Mouse (Mus musculus): ENCODE data around the gene Srsf5. TPM values are rescaled to one million over a fixed set of nuclear protein-coding genes. Genes with fewer than 3 reads are reported as not detected.
A peak's percentile ranks its signal among the peaks of the same experiment; 100 is the strongest.
"Not testable (repeated sequence)": the region's sequence is repeated elsewhere in the genome, so short reads cannot be mapped to it uniquely, and the experiment has no call there.

Srsf5 gene
- polyA plus RNA-seq, 1 experiment from 2014 or later: 404 TPM

- Histone ChIP-seq H3K36me3 (no peaks in the 10 kb centered on the region), H3K4me1 (no peaks in the 10 kb centered on the region), H3K27ac (no peak overlapping the region), H3K4me3 (no peak overlapping the region), H3K9me3 (no peaks in the 10 kb centered on the region), H3K27me3 (ENCODE audit: insufficient read depth, poor library complexity, severe bottlenecking) (no peaks in the 10 kb centered on the region)
- DNase-seq (ENCODE audit: low spot score): no peak
- 92% methylated on average over 1 of the region's 1 CpGs for WGBS
These were observed 12.4 kb upstream of the Srsf5 start for GRCm38 (mm10) chr12:80932865-80933264.

GRCm38 (mm10) chr12:80936751-80937150 lies 8.6 kb upstream of the Srsf5 start:
- no peaks in the 10 kb centered on the region for H3K27me3 ChIP-seq (ENCODE audit: insufficient read depth, poor library complexity, severe bottlenecking)
- WGBS: 36% methylated on average over 2 of the region's 2 CpGs

DNA sequence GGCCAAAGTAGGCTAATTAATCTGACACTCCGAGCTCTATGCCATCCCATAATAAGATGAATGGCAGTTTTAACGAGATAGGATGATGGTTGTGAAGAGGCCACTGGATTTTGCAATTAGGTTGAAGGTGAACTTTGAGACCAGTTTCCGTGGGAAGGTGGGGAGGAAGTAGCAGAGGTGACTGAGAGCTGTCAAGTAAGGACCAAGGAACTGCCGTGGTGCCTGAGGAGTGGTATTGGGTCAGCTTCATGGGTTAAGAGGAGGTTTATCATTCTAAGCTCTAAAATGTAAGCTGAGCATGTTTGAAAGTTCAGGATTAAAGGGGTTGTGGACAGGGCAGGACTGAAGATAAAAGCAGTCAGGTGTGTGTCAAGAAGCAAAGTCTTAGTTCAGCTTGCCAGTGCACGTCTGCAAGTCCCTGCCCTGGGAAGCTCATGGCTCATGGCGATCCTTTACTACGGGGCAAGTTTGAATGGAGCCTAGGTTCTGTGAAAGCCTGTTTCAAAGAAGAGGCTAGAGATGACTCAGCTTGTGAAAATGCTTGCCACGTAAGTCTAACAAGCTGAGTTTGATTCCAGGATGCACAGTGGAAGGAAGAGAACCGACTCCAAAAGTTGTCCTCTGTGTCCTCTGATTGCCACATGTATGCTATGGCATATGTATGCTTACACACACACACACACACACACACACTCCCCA lies 7.8 kb upstream of the Srsf5 start:
- H3K36me3 ChIP-seq: no peaks in the 10 kb centered on the region
- no peak overlapping the region for H3K4me3 ChIP-seq
- H3K4me1 ChIP-seq: no peaks in the 10 kb centered on the region
- 72% methylated on average over 9 of the region's 9 CpGs for WGBS
- no peak for DNase-seq (ENCODE audit: low spot score)
- H3K27ac ChIP-seq: no peak overlapping the region
- no peaks in the 10 kb centered on the region for H3K27me3 ChIP-seq (ENCODE audit: insufficient read depth, poor library complexity, severe bottlenecking)
- H3K9me3 ChIP-seq: no peaks in the 10 kb centered on the region

More at GRCm38 (mm10) chr12:80936751-80937150, 8.6 kb upstream of the Srsf5 start:
- Histone ChIP-seq H3K36me3 (no peaks in the 10 kb centered on the region), H3K4me3 (no peak overlapping the region), H3K27ac (no peak overlapping the region), H3K9me3 (no peaks in the 10 kb centered on the region), H3K4me1 (no peaks in the 10 kb centered on the region)
- no peak for DNase-seq (ENCODE audit: low spot score)

GRCm38 (mm10) chr12:80938642-80939041 lies 6.7 kb upstream of the Srsf5 start:
- Histone ChIP-seq H3K4me3 (no peak overlapping the region), H3K27ac (no peak overlapping the region; the same call in 1 of the 2 replicates)
- no peak for DNase-seq (ENCODE audit: low spot score)

GRCm38 (mm10) chr12:80939165-80939564 lies 6.1 kb upstream of the Srsf5 start:
- Histone ChIP-seq H3K9me3 (no peaks in the 10 kb centered on the region), H3K4me1 (no peaks in the 10 kb centered on the region), H3K27me3 (ENCODE audit: insufficient read depth, poor library complexity, severe bottlenecking) (no peaks in the 10 kb centered on the region), H3K27ac (no peak overlapping the region; the same call in 1 of the 2 replicates), H3K4me3 (no peak overlapping the region), H3K36me3 (no peaks in the 10 kb centered on the region)
- WGBS: 64% methylated on average over 4 of the region's 4 CpGs
- DNase-seq (ENCODE audit: low spot score): no peak

More at GRCm38 (mm10) chr12:80938642-80939041, 6.7 kb upstream of the Srsf5 start:
- H3K4me1 ChIP-seq: no peaks in the 10 kb centered on the region
- 61% methylated on average over 5 of the region's 5 CpGs for WGBS
- H3K9me3 ChIP-seq: no peaks in the 10 kb centered on the region
- no peaks in the 10 kb centered on the region for H3K27me3 ChIP-seq (ENCODE audit: insufficient read depth, poor library complexity, severe bottlenecking)
- no peaks in the 10 kb centered on the region for H3K36me3 ChIP-seq

GRCm38 (mm10) chr12:80941886-80942285 lies 3.4 kb upstream of the Srsf5 start:
- H3K27ac ChIP-seq: no peak overlapping the region
- 95% methylated on average over 3 of the region's 3 CpGs for WGBS
- no peaks in the 10 kb centered on the region for H3K4me1 ChIP-seq
- H3K36me3 ChIP-seq: peaks cover 5% of the 10 kb centered on the region; the same call in 1 of the 2 replicates
- no peaks in the 10 kb centered on the region for H3K27me3 ChIP-seq (ENCODE audit: insufficient read depth, poor library complexity, severe bottlenecking)
- H3K4me3 ChIP-seq: no peak overlapping the region
- no peaks in the 10 kb centered on the region for H3K9me3 ChIP-seq
- no peak for DNase-seq (ENCODE audit: low spot score)

DNA sequence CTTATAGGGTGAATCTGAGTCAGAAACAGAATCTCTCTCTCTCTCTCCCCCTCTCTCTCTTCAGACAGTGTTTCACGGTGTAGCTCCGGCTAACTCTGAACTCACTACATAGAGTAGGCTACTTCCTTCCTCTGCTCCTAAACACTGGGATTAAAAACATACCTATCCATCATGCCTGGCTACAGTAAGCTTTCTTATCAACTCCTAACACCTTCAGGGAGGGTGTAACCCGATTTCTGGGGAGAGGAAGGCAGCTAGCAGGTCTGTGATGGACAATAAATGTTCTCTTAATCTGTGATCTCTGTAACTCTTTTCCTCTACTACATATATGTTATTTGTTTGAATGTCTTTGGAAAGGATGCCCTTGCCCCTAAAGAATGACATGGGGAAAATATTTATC lies 1.9 kb upstream of the Srsf5 start:
- no peaks in the 10 kb centered on the region for H3K9me3 ChIP-seq
- no peak for DNase-seq (ENCODE audit: low spot score)
- no peak overlapping the region for H3K4me3 ChIP-seq
- WGBS: 75% methylated on average over 3 of the region's 3 CpGs
- H3K27ac ChIP-seq: no peak overlapping the region
- no peaks in the 10 kb centered on the region for H3K27me3 ChIP-seq (ENCODE audit: insufficient read depth, poor library complexity, severe bottlenecking)
- 0 out of 2 replicates have a peak, but pooled peaks cover 3% of the 10 kb centered on the region for H3K4me1 ChIP-seq
- H3K36me3 ChIP-seq: peaks cover 19% of the 10 kb centered on the region

GRCm38 (mm10) chr12:80944204-80944603 lies 1.1 kb upstream of the Srsf5 start:
- no peak overlapping the region for H3K27ac ChIP-seq
- H3K27me3 ChIP-seq (ENCODE audit: insufficient read depth, poor library complexity, severe bottlenecking): no peaks in the 10 kb centered on the region
- DNase-seq (ENCODE audit: low spot score): no peak
- no peaks in the 10 kb centered on the region for H3K9me3 ChIP-seq
- 0 out of 2 replicates have a peak, but pooled peaks cover 3% of the 10 kb centered on the region for H3K4me1 ChIP-seq
- peaks cover 27% of the 10 kb centered on the region for H3K36me3 ChIP-seq
- WGBS: 78% methylated on average over 4 of the region's 4 CpGs
- H3K4me3 ChIP-seq: no peak overlapping the region

DNA sequence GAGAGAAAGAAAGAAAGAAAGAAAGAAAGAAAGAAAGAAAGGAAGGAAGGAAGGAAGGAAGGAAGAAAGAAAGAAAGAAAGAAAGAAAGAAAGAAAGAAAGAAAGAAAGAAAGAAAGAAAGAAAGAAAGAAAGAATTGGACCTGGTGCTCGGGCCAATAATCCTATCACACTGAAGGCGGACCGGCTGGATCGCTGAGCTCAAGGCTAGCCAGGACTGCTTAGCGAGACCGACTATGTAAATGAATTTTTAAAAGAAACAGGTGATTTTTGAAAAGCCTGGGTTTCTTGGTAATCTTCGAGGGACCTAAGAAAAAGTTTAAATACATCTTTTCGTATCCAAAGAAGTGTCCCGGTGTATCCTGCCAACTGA lies 356 bp upstream of the Srsf5 start:
- H3K9me3 ChIP-seq; H3K27me3 ChIP-seq (ENCODE audit: insufficient read depth, poor library complexity, severe bottlenecking); H3K4me1 ChIP-seq; DNase-seq (ENCODE audit: low spot score): not testable (repeated sequence)
- Histone ChIP-seq H3K4me3 (peak overlapping the region; percentile 98), H3K36me3 (peaks cover 34% of the 10 kb centered on the region), H3K27ac (peak overlapping the region; percentile 100)
- WGBS: 2% methylated on average over 9 of the region's 9 CpGs

DNA sequence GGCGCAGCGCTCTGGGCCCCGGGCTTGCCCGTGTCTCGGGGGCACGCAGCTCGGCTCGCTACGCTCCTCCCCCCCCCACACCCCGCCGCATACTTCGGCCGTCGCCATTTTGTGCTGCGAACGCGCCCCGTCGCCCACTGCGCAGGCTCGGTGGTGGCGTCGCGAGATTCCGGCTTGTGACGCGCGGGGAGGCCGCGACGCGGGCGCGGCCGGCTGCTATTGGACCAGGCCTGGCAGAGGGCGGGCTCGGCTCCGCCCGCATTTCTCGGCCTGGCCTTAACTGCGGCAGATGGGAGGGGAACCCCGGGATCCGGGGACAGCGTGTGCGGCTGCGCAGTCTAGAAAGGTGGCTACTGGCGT lies 672 bp downstream of the Srsf5 start:
- Histone ChIP-seq H3K4me1 (0 out of 2 replicates have a peak, but pooled peaks cover 3% of the 10 kb centered on the region), H3K9me3 (no peaks in the 10 kb centered on the region), H3K27me3 (ENCODE audit: insufficient read depth, poor library complexity, severe bottlenecking) (no peaks in the 10 kb centered on the region), H3K4me3 (peak overlapping the region; percentile 98), H3K36me3 (peaks cover 42% of the 10 kb centered on the region), H3K27ac (peak overlapping the region; percentile 100)
- DNase-seq (ENCODE audit: low spot score): peak; percentile 97
- 0% methylated on average over 47 of the region's 47 CpGs for WGBS

DNA sequence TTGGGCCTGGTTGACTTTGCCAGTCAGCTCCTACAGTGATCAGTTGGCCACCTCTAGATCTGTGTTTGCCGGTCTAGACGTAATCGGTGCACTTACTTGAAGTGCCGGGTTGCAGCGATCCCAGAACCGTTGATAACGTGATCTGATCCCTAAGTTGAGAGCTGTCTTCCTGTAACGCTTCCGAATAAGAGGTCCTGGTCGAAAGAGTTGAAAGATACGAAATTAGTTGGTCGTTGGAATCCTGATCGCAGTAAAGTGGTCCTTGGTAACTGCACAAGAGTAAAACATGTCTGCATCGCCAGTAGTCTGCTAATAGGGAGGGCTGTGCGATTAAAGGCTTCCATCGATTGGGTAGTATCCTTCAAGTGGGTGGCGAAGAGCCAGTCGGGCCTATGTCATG lies 2.9 kb downstream of the Srsf5 start:
- Histone ChIP-seq H3K27me3 (ENCODE audit: insufficient read depth, poor library complexity, severe bottlenecking) (no peaks in the 10 kb centered on the region), H3K9me3 (no peaks in the 10 kb centered on the region), H3K4me1 (0 out of 2 replicates have a peak, but pooled peaks cover 3% of the 10 kb centered on the region), H3K27ac (no peak overlapping the region), H3K36me3 (peaks cover 63% of the 10 kb centered on the region), H3K4me3 (no peak overlapping the region)
- no peak for DNase-seq (ENCODE audit: low spot score)
- WGBS: 91% methylated on average over 18 of the region's 18 CpGs

DNA sequence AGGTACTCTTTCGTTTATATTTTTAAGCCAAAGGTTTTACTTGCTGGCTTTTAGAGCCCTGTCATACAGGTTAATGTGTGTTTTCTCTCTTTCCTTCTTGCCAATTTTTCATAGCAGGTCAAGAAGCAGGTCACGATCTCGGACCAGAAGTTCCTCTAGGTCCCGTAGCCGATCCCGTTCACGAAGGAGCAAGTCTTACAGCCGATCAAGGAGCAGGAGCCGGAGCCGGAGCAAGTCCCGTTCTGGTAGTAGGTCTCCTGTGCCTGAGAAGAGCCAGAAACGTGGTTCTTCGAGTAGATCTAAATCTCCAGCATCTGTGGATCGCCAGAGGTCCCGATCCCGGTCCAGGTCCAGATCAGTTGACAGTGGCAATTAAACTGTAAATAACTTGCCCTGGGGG lies 4.3 kb downstream of the Srsf5 start:
- H3K36me3 ChIP-seq: peaks cover 77% of the 10 kb centered on the region
- 96% methylated on average over 16 of the region's 16 CpGs for WGBS
- H3K4me3 ChIP-seq; H3K27ac ChIP-seq; H3K9me3 ChIP-seq; H3K4me1 ChIP-seq; H3K27me3 ChIP-seq (ENCODE audit: insufficient read depth, poor library complexity, severe bottlenecking); DNase-seq (ENCODE audit: low spot score): not testable (repeated sequence)

DNA sequence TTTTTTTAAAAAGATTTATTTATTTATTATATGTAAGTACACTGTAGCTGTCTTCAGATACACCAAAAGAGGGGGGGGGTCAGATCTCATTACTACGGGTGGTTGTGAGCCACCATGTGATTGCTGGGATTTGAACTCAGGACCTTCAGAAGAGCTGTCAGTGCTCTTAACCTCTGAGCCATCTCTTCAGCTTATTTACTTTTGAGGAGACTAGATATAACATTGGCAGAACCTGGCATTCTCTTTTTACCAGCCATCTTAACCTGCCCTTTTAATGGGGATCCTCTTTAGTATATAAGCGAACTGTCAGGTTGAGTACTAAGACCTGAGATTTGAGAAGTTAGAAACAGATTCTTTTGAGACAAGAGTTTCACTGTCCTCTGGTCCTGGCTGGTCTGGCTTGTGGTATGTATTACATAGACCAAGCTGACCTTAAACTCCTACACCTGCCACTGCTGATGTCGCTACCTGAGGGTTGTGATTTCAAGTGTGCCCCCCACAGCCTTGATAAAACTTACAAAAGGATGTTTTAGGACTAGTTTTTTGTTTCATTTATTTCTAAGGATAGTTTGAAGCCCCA lies 6.4 kb downstream of the Srsf5 start:
- DNase-seq (ENCODE audit: low spot score): no peak
- WGBS: 88% methylated on average over 3 of the region's 3 CpGs
- no peaks in the 10 kb centered on the region for H3K27me3 ChIP-seq (ENCODE audit: insufficient read depth, poor library complexity, severe bottlenecking)

More for the DNA sequence above, 6.4 kb downstream of the Srsf5 start:
- Histone ChIP-seq H3K36me3 (peaks cover 95% of the 10 kb centered on the region), H3K4me3 (no peak overlapping the region), H3K4me1 (0 out of 2 replicates have a peak, but pooled peaks cover 3% of the 10 kb centered on the region), H3K27ac (no peak overlapping the region), H3K9me3 (no peaks in the 10 kb centered on the region)
